Mouse (Mus musculus) lung, postnatal 25 days (tissue): ENCODE measurements around the gene Gm10840.
"Not testable (repeated sequence)": the region's sequence is repeated elsewhere in the genome, so short reads cannot be mapped to it uniquely, and the experiment has no call there.

Source experiments
- DNase-seq: peaks from one replicate; pipeline ENCODE4 v3.0.0; 2022; ENCODE audit warnings: low spot score

Gene Gm10840

DNA sequence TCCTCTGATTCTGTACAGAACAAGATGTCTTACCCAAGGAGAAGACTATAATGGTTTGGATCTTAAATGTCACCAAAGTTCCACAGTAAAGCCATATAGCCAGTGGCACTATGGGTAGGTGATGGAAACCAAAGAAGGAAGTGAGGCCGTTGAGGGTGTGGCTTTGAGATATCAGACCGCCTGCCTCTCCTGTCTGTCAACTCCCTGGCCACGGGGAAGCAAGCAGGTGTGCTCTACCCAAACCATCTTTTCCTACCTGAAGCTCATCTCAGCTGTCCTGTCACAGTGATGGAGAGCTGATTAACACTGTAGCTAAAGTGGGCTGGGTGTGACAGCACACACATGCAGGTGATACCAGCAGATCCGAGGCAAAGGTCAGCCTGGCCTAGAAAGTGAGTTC, 37.6 kb downstream of the Gm10840 start:
- no peak for DNase-seq

DNA sequence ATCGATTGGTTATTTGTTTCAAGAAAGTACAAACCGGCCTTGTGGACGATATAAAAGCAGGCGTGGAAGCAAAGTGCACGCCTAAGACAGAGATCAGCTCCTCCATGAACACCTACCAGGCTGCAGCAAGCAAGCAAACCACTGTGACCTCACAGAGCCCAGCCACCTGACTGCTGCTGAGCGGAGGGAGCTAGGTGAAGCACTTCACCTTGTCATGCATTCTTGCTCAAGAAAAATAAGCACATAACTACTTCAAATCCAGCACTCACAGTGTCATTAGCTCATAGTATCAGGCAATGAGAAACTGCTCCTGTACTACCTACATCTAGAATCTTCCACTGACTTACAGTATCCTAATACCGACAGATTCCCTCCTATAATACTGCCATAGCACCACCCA, 39.3 kb downstream of the Gm10840 start:
- not testable (repeated sequence) for DNase-seq

DNA sequence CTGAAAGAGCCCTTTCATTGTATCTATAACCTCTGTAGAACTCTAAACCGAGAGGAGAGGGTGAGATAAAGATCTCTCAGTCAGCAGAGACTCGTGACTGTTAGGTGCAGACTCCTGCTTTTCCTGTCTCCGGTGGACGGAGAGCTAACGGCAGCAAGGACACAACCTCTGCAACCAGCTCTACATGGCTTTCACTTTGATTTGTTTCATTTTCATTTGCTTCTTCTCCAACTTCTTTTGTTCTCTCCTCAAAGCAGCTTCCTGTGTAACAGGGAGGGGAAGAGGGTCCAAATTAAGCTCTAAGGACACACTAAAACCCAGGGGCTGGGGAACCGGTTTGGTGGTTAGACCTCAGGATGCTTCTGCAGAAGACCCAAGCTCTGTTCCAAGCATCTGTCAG, 40.1 kb downstream of the Gm10840 start:
- DNase-seq: no peak

DNA sequence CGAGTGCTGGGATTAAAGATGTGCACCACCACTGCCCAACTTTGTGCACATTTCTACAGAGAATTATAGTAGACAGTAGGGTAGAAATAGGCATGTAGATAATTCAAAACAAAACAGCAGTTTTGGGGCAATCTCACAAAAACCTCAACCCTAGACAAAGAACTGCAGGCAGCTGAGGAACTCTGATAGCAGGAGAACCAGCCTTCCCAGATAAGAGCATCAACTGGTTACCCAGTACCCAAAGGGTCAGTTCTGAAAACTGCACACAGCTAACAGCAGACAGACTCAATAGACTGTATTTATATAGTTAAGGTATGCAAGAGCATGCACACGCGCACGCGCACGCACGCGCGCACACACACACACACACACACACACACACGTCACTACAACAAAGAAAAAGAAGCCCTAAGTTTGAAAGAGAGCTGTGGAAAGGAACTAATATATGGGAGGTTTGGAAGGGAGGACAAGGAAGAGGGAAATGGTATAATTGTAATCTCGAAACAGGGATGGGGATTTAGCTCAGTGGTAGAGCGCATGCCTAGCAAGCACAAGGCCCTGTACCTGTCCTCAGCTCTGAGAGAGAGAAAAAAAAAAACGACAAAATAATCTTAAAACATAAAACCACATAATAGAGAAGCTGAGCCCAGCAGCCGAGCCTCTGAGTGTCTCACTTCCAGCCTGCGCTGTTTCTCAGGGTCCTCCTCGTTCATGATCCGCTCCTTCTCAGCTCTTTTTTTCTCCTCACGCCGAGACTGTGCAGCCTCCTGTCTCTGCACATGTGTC, 40.9 kb downstream of the Gm10840 start:
- DNase-seq: no peak

DNA sequence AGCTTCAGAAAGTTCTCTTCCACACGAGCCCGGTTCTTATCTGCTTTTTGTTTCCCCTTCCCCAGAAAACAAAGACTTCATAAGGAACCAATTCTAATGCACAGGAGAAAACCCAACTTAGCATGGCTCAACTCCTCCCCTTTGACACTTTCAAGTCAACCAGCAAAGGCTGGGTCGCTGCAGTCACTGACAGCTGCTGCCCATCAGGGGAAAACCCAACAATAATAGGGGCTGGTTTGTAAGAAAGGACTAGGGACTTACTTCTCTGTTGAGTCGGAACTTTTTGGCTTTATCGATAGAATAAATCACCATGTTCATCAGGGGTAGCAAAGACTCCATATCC, 41.4 kb downstream of the Gm10840 start, which contains the start of gene Strada:
Gene Strada (minus strand): TSS at position 46 of the 343 bp plus-strand sequence.
- no peak for DNase-seq
